Mouse (Mus musculus) heart, adult 2 months (tissue): Measurements from ENCODE around the gene Sytl1.

Source experiments
- CTCF ChIP-seq: fragments of 200-600 bp; IDR thresholded peaks from 2 replicates; pipeline ENCODE4 v1.8.1; 2022; ENCODE audit warnings: antibody characterized with exemption, mild to moderate bottlenecking, moderate library complexity
- EP300 ChIP-seq: fragments of 200-500 bp; IDR thresholded peaks from 2 replicates; pipeline ENCODE4 v1.6.1; 2011; ENCODE audit warnings: low read depth, low read length, control low read depth; ENCODE audit not compliant: insufficient read depth
- POLR2A ChIP-seq: fragments of 200-500 bp; IDR thresholded peaks from 2 replicates; pipeline ENCODE4 v1.6.1; 2011; ENCODE audit warnings: mild to moderate bottlenecking, low read depth, low read length, control low read depth; ENCODE audit not compliant: insufficient read depth

- TF ChIP-seq CTCF: no peak
- no peak for TF ChIP-seq POLR2A
- TF ChIP-seq EP300: no peak
Observed at GRCm38 (mm10) chr4:133285950-133286349, 23.0 kb upstream of the Sytl1 start.
